Mouse (Mus musculus): ENCODE data around the gene Hist1h4f.
A peak's percentile ranks its signal among the peaks of the same experiment; 100 is the strongest.
"Not testable (repeated sequence)": the region's sequence is repeated elsewhere in the genome, so short reads cannot be mapped to it uniquely, and the experiment has no call there.

Hist1h4f gene

GRCm38 (mm10) chr13:23551146-23551834 is at the start of gene Hist1h4f:
Gene Hist1h4f, minus strand, starts transcription at chr13:23551648.
- peak; percentile 90 for DNase-seq (ENCODE audit: low read depth)

- no peak for DNase-seq (ENCODE audit: low read depth)
Observed at GRCm38 (mm10) chr13:23597957-23598356, 46.5 kb upstream of the Hist1h4f start.

GRCm38 (mm10) chr13:23595622-23596372 is 44.3 kb upstream of the Hist1h4f start:
- DNase-seq (ENCODE audit: low read depth): no peak

- no peak for DNase-seq (ENCODE audit: low read depth)
Observed at GRCm38 (mm10) chr13:23595185-23595584, 43.7 kb upstream of the Hist1h4f start.

- no peak for DNase-seq (ENCODE audit: low read depth)
Observed at GRCm38 (mm10) chr13:23593051-23593770, 41.8 kb upstream of the Hist1h4f start.

- DNase-seq (ENCODE audit: low read depth): no peak
Observed at GRCm38 (mm10) chr13:23592614-23593013, 41.2 kb upstream of the Hist1h4f start.

GRCm38 (mm10) chr13:23591886-23592285 is 40.4 kb upstream of the Hist1h4f start:
- not testable (repeated sequence) for DNase-seq (ENCODE audit: low read depth)

GRCm38 (mm10) chr13:23591206-23591605 is 39.8 kb upstream of the Hist1h4f start:
- no peak for DNase-seq (ENCODE audit: low read depth)

- no peak for DNase-seq (ENCODE audit: low read depth)
Observed at GRCm38 (mm10) chr13:23586940-23587225, 35.4 kb upstream of the Hist1h4f start.

GRCm38 (mm10) chr13:23586099-23586939 is 34.9 kb upstream of the Hist1h4f start:
- DNase-seq (ENCODE audit: low read depth): no peak

- DNase-seq (ENCODE audit: low read depth): peak; percentile 86
Observed at GRCm38 (mm10) chr13:23585442-23586098, 34.1 kb upstream of the Hist1h4f start.

- DNase-seq (ENCODE audit: low read depth): no peak
Observed at GRCm38 (mm10) chr13:23585029-23585441, 33.6 kb upstream of the Hist1h4f start.

- no peak for DNase-seq (ENCODE audit: low read depth)
Observed at GRCm38 (mm10) chr13:23584331-23584730, 32.9 kb upstream of the Hist1h4f start.

GRCm38 (mm10) chr13:23583387-23584068 is 32.1 kb upstream of the Hist1h4f start:
- no peak for DNase-seq (ENCODE audit: low read depth)

GRCm38 (mm10) chr13:23582219-23583056 is 31.0 kb upstream of the Hist1h4f start:
- DNase-seq (ENCODE audit: low read depth): no peak

GRCm38 (mm10) chr13:23581408-23582218 is 30.2 kb upstream of the Hist1h4f start, which contains the start of gene Hist1h4d:
Gene Hist1h4d, plus strand, starts transcription at chr13:23581598.
- DNase-seq (ENCODE audit: low read depth): peak; percentile 97

GRCm38 (mm10) chr13:23577835-23578234 is 26.4 kb upstream of the Hist1h4f start:
- no peak for DNase-seq (ENCODE audit: low read depth)

- no peak for DNase-seq (ENCODE audit: low read depth)
Observed at GRCm38 (mm10) chr13:23576906-23577639, 25.6 kb upstream of the Hist1h4f start.
